Mouse (Mus musculus): ENCODE results near the gene P3h3.

DNA sequence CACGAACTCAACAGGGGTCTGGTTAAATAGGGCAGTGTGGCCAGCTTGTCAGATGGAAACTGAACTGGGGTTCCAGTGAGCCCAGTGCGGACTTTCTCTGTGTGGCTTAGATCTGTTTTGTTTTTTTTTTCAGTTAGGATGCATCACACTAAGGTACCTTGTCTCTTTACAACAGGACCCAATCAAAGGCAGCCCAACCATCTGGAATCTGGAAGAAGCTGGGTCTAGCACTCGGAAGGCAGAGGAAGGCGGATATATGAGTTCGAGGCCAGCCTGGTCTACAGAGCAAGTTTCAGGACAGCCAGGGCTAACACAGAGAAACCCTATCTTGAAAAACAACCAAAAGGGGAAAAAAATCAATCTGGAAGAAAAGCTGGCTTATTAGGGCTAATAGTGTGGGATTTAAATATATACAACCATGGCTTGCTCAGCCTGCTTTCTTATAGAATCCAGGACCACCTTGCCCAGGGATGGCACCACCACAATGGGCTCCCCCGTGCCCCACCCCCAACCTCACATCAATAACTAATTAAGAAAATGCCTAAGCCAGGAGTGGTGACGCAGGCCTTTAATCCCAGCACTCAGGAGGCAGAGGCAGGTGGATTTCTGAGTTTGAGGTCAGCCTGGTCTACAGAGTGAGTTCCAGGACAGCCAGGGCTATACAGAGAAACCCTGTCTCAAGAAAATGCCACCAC lies 51.0 kb downstream of the P3h3 start:
- TF ChIP-seq CTCF (IDR thresholded peaks at IDR 0.05; ENCODE audit: low read depth, low read length): no peak
- no peak for TF ChIP-seq GATA1 (IDR thresholded peaks at IDR 0.05; ENCODE audit: borderline replicate concordance, low read length)
- no peak; the same call in 1 of the 2 replicates for TF ChIP-seq POLR2AphosphoS5 (IDR thresholded peaks at IDR 0.05; ENCODE audit: insufficient replicate concordance, low read depth, low read length)
- no peak for TF ChIP-seq TAL1 (conservative IDR thresholded peaks at IDR 0.05; ENCODE audit: low read depth, low read length)

Data from G1E (cell line).